Mouse (Mus musculus) olfactory bulb, adult 2 months (tissue): ENCODE measurements at regions not wholly inside any gene's neighbourhood (a gene's known extent, or its start where the extent isn't known, plus 50 kb on each side); places are given as distances from the start of the nearest gene placed in this dataset.

Experiments used
- H3K27ac ChIP-seq: fragments of 200-500 bp; 2 replicates; pipeline ENCODE4 v1.5.1; 2012; ENCODE audit warnings: low read depth, low read length; ENCODE audit not compliant: insufficient read depth
- H3K4me1 ChIP-seq: fragments of 200-500 bp; 2 replicates; pipeline ENCODE4 v1.6.1; 2012; ENCODE audit warnings: low read length; ENCODE audit not compliant: control insufficient read depth, insufficient read depth
- H3K4me3 ChIP-seq: fragments of 200-500 bp; 2 replicates; pipeline ENCODE4 v1.5.1; 2012; ENCODE audit warnings: mild to moderate bottlenecking, low read depth, low read length, moderate library complexity; ENCODE audit not compliant: insufficient read depth
- CTCF ChIP-seq: fragments of 200-500 bp; IDR thresholded peaks from 2 replicates; pipeline ENCODE4 v1.5.1; 2012; ENCODE audit warnings: low read depth, mild to moderate bottlenecking, low read length, moderate library complexity; ENCODE audit not compliant: insufficient read depth
- POLR2A ChIP-seq: fragments of 200-500 bp; IDR thresholded peaks from 2 replicates; pipeline ENCODE4 v1.6.1; 2012; ENCODE audit warnings: mild to moderate bottlenecking, low read depth, low read length, moderate library complexity; ENCODE audit not compliant: insufficient read depth
- WGBS: fragments of 180-500 bp; shearing (Covaris S2); methylation state at CpG from one replicate; pipeline ENCODE4 v1.1.7; 2018; 5-methylcytosine and 5-hydroxymethylcytosine counted together

DNA sequence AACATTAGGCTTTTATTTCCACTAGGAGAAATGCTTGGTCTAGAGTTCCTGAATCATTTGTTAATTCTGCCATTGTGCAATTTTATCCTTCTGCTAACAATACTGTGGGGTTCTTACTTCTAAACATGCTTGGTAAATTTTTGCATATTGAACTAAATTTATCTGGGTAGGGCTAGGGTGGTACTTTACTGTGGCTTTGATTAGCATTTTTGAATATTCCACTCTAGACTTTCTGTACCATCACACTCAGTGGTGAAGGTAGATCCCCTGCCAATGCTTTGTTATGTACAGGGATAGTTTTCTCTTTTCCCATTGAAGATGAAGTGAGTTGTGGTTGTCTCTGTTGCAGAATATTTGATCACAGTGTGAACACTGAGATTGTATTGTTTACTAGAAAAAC is 497.1 kb downstream of the Fgf9 start:
- no peak for TF ChIP-seq POLR2A
- TF ChIP-seq CTCF = no peak
- H3K4me1 ChIP-seq = no peaks in the 10 kb centered on the region
- H3K27ac ChIP-seq = no peak overlapping the region
- H3K4me3 ChIP-seq = no peak overlapping the region

DNA sequence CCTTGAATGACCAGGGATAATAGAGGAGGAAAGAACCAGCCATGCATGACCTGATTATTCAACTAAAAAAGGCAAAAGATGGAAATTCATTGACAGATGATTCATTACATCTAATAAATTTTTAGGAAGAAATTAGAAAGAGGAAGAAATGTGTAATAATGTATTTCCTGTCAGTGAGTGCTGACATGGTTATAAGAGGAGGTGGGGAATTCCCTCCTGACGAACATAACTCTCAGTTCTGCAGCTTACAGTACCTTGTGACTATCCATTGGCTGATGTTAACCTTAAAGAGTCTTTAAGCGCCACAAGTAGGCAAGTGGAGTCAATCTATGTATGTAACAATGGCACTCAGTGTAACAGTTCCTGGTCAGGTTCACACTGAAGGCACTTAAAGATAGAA is 492.7 kb downstream of the Fgf9 start:
- 93% methylated on average over 2 of the region's 2 CpGs for WGBS
- Histone ChIP-seq H3K4me3 (no peak overlapping the region), H3K4me1 (no peaks in the 10 kb centered on the region), H3K27ac (no peak overlapping the region)
- no peak for TF ChIP-seq CTCF
- no peak for TF ChIP-seq POLR2A

DNA sequence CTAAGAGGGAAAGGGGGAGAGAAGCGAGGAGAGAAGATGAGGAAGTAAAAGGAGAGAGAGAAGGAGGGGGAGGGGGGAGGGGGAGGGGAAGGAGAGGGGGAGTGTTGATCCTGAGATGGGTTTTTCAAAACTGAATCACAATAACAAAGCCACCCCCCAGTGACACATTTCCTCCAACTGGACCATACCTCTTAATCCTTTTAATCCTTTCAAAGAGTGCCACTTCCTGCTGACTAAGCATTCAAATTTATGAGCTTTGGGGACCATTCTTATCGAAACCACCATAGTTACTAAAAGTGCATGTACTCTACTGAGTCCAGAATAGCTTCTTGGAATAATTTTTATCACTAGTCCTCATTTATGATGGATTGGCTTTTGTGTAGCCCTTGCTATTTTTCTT is 480.4 kb downstream of the Fgf9 start:
- H3K27ac ChIP-seq = no peak overlapping the region
- TF ChIP-seq POLR2A (no peak), CTCF (no peak)
- whole genome bisulfite sequencing = 67% methylated on average over 2 of the region's 2 CpGs
- no peak overlapping the region for H3K4me3 ChIP-seq
- H3K4me1 ChIP-seq = no peaks in the 10 kb centered on the region

DNA sequence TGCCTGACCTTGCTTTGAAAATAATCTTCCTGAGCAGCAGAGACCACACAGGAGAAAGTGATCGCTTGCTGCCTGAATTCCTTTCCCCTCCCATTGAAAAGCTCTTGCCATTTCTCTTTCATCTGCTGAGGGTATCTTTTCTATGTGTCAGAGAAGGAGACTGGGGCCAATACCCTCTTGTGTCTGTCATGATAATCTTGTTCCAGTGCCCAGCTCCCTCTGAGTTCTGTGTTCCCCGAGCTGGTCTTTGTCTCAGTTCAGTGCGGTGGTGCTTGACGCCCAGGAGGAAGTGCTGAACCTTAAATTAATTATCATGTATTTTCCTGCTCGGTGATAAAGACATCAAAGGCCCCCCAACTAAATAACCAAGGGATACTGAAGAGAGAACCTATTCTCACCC is 475.4 kb downstream of the Fgf9 start:
- no peaks in the 10 kb centered on the region for H3K4me1 ChIP-seq
- WGBS = 50% methylated on average over 5 of the region's 5 CpGs
- no peak overlapping the region for H3K4me3 ChIP-seq
- H3K27ac ChIP-seq = no peak overlapping the region
- TF ChIP-seq POLR2A (no peak), CTCF (no peak)

DNA sequence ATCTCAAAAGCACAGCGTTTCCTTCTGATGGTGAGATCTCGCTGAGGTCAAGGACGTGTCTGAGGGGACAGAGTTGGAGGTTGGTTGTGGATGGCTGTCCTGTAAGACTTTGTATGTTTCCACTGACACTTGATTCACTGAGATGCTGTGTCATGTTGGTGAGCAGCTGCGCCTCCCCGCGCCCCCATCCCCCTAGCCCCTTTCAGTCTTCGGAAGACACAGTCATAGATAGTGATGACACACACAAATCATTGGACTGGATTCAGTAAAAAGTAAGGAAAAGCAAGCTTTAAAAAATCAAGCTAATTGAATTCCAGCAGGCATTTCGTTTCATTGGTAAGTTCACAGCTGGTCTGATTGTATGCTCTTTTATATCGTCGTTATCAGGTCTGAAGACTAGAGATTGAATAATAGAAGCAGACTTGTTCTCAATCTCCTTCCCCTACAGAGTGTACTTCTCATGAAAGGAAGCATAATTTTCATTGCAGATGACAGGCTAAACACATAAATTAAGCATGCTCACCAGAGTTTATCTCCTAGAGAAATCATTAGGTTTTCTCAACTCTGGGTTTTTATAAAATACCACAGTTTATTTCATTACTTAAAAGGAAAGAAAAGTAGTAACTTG is 472.9 kb downstream of the Fgf9 start:
- Histone ChIP-seq H3K27ac (no peak overlapping the region), H3K4me1 (no peaks in the 10 kb centered on the region), H3K4me3 (no peak overlapping the region)
- TF ChIP-seq CTCF (no peak), POLR2A (no peak)
- 72% methylated on average over 10 of the region's 10 CpGs for WGBS

DNA sequence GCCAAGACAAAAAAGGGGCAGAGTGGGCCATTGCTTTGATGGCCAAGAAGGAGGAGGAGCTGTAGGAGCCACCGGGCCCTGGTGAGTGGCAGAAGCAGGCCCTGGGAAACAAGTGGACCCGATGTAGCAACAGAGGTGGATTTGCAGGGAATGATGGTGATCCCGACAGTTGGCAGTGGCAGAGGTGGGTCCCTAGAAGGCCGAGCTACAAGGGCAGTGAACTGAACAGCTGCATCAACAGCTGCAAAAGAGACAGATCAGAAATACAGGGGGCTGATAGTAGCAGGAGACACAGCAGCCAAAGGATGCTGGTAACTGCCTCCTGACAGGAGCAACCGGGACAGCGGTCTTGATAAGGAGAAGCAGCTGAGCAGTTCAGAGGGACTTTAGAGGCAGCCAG is 467.8 kb downstream of the Fgf9 start:
- WGBS = 64% methylated on average over 6 of the region's 6 CpGs
- H3K27ac ChIP-seq = no peak overlapping the region
- TF ChIP-seq POLR2A = no peak
- H3K4me1 ChIP-seq = no peaks in the 10 kb centered on the region
- H3K4me3 ChIP-seq = no peak overlapping the region

DNA sequence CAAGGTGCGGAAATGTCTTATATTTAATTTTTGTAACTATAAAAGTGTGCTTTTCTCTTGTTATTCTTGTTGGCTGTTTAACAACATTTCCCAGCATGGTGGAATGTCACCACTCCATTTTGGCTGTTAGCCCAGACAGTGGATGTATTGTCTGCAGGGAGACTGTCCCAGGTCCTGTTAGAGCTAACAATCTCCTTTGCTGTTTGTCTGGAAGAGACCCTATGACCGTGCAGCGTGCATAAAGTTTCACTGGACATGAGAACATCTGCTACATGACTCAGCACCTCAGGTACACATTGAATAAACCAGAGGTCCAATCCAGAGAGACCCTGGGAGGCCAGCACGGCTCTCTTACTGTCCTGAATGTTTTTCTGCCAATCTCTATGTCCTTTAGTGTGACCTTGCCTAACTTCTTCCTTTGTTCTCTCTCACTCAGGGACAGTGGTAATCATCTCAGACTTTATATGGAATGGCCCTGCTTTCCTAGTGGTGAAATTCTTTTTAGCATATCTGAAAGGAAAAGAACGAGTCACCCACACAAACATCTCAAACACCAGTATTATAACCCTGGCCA is 450.7 kb downstream of the Fgf9 start:
- Histone ChIP-seq H3K4me1 (no peaks in the 10 kb centered on the region; the same call in 1 of the 2 replicates), H3K4me3 (no peak overlapping the region), H3K27ac (no peak overlapping the region)
- 56% methylated on average over 5 of the region's 5 CpGs for WGBS
- no peak for TF ChIP-seq POLR2A
- TF ChIP-seq CTCF = no peak

DNA sequence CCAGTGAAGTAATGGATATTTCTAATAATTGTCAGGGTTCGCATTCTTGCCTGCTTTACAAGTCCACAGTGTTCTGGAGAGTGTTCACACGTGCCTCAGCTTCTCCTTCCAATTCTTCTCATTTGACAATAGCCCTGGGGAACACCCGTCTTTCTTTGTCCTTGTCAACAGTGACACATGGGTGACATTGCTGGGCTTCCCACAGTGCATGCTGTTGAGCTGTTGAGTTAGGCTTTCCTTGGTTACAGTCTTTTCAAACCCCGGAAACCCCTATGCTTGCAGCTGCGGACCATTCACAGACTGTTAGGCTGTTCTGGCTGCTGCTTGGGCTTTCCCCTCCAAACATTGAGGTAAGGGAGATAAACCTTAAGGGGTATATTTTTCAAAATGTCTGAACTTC is 450.0 kb downstream of the Fgf9 start:
- Histone ChIP-seq H3K4me1 (no peaks in the 10 kb centered on the region; the same call in 1 of the 2 replicates), H3K4me3 (no peak overlapping the region), H3K27ac (no peak overlapping the region)
- TF ChIP-seq POLR2A = no peak
- no peak for TF ChIP-seq CTCF
- WGBS = 66% methylated on average over 5 of the region's 5 CpGs

DNA sequence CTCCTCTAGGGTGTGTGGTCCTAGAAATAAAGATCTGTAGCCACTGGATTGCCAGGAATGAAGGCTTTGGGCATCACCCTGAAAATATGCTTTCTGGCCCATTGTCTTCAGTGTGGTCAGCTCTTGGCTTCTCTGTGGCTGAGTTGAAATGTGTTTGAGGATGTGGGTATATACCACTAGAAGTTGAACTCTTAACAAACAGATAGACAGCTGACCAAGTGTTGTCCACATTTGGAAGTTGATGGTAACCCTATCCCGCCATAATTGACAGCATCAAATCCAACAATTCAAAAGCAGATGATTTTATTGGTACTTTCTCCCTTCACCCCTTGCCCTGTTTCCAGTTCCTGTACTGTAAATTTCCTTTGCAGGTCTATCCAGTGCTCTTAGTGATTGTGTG is 448.7 kb downstream of the Fgf9 start:
- H3K27ac ChIP-seq = no peak overlapping the region
- 97% methylated on average over 1 of the region's 1 CpGs for whole genome bisulfite sequencing
- H3K4me3 ChIP-seq = no peak overlapping the region
- TF ChIP-seq POLR2A (no peak), CTCF (no peak)
- no peaks in the 10 kb centered on the region; the same call in 1 of the 2 replicates for H3K4me1 ChIP-seq

DNA sequence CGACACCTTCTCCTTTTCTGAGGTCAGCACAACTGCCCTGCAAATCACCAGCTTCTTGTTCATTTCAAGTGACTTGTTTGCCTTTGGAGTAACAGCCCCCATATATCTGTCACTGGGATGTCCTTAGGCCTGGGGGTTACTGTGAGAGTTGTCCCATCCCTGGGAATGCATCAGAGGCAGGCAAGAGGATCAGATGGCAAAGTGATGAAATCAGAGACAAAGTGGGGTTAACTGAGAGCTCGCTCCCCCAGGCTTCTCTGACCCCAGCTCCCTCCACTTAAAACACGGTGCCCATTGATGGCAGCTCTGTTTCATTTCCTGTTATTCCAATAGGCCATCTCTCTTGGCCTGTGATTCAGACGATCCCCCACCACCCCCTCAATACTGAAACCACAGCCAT is 446.2 kb downstream of the Fgf9 start:
- Histone ChIP-seq H3K27ac (no peak overlapping the region), H3K4me1 (no peaks in the 10 kb centered on the region; the same call in 1 of the 2 replicates), H3K4me3 (no peak overlapping the region)
- no peak for TF ChIP-seq CTCF
- TF ChIP-seq POLR2A = no peak
- WGBS = 72% methylated on average over 4 of the region's 4 CpGs
